Mouse (Mus musculus) adrenal gland, postnatal 25 days (tissue): ENCODE results near the gene Lrrc23. TPM values are rescaled to one million over a fixed set of nuclear protein-coding genes. Genes with fewer than 3 reads are reported as not detected.
"Not testable (repeated sequence)": the region's sequence is repeated elsewhere in the genome, so short reads cannot be mapped to it uniquely, and the experiment has no call there.

Source experiments
- DNase-seq: peaks from one replicate; pipeline ENCODE4 v3.0.0; 2021; ENCODE audit warnings: mixed read lengths
- total RNA-seq: library from RNA; stranded (reverse); gene quantifications from 2 replicates; pipeline ENCODE4 v1.2.3, GENCODE M21; 2021

Gene Lrrc23
- total RNA-seq, 1 experiment from 2014 or later = 0.21 TPM

DNA sequence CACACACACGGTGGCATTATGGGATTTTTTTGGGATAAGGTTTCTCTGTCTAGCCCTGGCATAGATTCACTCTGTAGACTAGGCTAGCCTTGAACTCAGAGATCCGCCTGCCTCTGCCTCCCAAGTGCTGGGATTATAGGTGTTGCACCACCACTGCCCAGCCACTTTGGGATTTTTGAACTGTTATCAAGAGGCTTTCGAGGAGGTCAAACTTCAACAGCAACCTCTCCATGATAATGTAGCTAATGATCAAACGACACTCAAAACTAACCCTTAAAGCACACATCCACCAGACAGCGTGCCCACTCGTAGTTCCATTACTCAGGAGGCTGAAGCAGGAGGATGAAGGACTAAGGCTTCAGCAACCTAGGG, 28.4 kb upstream of the Lrrc23 start:
- DNase-seq = no peak

DNA sequence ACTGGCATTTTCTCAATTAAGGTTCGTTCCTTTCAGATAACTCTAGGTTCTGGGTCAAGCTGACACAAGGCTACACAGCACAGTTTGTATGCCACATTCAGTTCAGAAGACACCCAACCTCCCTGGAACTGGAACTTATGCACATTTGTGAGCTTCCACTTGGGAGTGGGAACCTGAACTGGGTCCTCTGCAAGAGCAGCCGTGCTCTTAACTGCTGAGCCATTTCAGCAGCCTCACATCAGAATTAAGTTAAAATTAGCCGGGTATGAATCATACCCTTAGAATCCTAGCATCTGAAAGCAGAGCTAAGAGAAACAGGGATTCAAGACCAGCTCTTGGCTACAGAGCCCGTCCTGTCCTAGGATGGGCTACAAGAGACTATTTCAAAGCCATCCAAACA, 27.8 kb upstream of the Lrrc23 start:
- no peak for DNase-seq

DNA sequence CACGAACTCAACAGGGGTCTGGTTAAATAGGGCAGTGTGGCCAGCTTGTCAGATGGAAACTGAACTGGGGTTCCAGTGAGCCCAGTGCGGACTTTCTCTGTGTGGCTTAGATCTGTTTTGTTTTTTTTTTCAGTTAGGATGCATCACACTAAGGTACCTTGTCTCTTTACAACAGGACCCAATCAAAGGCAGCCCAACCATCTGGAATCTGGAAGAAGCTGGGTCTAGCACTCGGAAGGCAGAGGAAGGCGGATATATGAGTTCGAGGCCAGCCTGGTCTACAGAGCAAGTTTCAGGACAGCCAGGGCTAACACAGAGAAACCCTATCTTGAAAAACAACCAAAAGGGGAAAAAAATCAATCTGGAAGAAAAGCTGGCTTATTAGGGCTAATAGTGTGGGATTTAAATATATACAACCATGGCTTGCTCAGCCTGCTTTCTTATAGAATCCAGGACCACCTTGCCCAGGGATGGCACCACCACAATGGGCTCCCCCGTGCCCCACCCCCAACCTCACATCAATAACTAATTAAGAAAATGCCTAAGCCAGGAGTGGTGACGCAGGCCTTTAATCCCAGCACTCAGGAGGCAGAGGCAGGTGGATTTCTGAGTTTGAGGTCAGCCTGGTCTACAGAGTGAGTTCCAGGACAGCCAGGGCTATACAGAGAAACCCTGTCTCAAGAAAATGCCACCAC, 27.1 kb upstream of the Lrrc23 start:
- no peak for DNase-seq

DNA sequence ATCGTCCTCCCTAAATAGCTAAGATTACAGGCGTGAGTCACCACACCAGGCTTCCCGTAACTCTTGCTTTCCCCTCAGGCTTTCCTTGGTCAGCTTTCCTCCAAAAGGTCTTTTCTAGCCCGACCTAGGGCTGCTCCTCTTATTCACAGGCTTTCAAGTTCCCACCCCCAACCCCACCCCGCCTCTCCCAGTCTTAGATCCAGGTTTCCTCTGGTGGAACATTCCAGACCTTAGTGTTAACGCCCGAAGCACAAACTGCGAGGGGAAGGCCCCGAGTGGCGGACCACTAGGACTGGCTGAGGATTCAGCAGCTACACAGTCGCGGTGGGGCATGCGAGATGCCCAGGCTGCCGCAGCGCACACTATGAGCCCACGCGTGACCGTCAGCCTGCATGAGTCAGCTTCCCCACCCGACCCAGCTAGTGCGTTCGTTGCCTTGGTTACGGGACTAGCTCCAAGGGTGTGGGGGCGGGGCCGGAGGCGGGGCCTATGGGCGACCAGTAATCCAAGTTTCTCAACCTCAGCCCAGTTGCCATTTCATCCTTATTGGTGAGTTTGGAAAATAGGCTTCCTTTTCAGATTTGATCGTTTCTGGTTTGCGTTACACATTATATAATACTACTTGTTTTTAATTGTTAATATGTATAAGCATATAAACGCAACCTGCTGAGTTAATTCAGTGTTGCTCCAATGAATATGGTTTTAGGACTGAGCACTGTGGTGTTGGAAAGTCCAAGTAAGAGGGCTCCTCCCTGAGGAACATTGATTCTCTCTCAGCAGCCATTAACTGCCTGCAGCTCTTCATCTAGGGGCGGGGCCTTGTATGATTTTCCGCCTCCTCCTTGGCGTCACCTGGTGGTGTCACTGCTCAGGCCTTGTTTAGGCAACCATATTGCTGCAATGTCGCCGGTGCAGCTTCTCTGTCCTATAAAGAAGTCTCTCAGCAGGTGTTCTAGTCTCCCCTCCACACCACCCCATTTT, 26.1 kb upstream of the Lrrc23 start:
- peak; percentile 97 for DNase-seq

DNA sequence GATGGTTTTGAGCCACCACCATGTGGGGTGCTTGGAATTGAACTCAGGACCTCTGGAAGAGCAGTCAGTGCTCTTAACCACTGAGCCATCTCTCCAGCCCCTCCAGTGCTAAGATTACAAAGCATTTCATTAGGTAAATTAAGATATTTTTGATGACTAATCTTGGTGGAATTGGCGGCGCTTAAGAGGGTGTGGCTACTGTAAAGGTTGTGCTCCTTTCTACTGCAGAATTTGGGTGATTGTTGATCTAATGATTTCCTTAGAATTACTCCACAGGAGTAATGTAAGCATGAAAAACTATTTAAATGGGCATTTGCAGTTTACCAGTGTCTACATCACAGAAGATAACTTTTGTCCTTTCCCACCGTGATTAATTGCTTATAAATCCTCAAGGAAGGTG, 24.8 kb upstream of the Lrrc23 start:
- DNase-seq = no peak

DNA sequence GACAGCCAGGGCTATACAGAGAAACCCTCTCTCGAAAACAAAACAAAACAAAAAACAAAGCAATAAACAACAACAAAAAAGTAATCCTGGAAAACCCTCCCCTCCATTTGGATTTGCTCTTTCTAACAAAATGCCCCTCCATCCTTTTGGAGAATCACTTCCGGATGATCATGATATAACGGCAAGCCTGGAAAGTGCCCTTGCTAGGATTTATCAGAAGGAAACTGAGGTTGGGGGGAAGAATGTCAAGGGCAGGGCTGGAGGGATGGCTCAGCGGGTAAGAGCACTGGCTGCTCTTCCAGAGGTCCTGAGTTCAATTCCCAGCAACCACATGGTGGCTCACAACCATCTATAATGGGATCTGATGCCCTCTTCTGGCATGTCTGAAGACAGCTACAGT, 24.2 kb upstream of the Lrrc23 start:
- DNase-seq = not testable (repeated sequence)

DNA sequence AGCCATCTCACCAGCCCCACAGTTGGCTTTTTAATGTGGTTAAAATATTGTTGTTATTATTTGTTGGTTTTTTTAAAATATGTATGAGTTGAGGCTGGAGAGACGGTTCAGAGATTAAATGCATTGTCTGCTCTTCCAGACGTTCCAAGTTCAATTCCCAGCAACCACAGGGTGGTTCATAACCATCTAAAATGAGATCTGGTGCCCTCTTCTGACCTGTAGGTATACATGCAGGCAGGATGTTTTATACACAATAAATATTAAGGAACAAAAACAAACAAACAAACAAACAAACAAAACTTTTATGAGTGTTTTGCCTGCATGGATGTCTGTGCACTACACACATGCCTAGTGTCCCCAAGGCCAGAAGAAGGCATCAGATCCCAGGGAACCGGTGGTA, 23.5 kb upstream of the Lrrc23 start:
- no peak for DNase-seq

DNA sequence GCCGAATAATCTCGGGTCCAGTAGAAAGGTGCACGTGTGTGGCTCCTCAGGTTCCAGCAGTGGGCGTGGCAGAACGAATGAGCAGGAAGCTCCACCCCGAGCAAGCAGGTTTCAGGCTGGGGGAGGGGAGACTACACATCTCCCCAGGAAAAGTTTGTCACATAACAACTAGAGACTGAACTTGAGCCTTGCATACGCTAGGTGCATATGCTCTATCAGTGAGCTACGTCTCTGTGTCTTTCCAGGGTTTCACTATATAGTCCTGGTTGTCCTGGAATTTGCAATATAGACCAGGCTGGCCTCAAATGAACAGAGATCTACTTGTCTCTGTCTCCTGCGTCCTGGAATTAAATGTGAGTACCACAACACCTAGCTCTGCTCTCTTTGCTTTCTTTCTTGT, 22.9 kb upstream of the Lrrc23 start:
- DNase-seq = not testable (repeated sequence)

DNA sequence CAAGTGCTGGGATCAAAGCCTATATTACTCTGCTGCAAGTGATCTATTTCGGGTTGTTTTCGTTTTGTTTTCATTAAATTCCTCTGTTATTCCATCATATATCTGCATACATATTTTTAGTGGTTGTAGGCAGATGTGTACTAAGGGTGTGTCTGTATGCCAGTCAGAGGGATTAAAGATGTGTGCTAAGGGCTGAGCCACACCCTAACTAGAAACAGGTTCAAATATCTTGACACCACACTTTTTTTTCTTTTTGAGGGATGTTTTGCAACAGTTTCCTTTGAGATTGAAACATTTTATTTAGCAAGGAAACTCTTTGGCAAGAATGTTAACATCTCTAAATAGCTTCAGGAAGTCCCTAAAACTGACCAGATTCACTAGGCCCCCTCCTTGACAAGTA, 16.7 kb upstream of the Lrrc23 start:
- no peak for DNase-seq

DNA sequence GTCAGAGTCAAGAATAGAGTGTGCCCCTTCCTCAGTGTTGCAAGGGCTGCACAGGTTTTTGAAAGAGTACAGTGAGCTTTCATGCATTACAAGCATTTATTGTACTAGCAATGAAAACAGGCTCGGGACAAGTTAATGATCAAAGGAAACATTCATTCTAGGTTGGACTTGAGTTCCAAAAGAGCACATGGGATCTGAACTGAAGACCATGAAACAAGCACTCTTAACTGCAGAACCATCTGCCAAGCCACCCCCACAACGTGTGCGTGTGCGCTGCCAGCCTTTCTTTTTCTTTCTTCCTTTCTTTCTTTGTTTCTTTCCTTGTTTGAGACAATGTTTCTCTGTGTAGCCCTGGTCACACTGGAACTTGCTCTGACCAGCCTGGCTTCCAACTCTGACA, 16.3 kb upstream of the Lrrc23 start:
- DNase-seq = no peak

DNA sequence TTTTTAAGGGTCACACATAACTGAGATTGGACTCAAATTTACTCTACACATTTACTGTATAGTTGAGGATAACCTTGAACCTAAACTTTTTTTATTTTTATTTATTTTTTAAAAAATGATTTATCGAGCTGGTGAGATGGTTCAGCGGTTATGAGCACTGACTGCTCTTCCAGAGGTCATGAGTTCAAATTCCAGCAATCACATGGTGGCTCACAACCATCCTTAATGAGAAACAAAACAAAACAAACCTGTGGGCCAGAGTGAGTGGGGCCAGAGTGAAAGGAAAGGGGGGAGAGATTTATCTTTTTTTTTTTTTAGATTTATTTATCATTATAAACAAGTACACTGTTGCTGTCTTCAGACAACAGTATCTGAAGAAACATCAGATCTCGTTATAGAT, 12.4 kb upstream of the Lrrc23 start:
- no peak for DNase-seq

DNA sequence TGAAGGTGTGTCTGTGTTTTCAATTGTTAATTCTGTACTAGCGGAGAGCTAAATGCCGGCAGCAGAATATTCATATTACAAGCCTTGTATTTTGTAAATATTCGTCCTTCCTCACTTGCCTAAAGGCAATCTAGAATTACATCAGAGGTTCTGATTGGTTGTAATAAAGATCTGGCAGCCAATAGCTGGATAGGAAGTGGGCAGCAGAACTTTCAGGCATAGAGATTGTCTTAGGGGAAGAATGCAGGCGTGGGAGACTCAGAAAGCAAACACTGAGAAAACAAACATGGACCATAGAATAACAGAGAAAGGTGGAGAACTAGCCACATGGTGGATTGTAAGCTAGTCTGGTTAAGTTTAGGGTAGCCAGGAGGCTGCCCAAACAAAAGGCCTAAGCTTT, 10.6 kb upstream of the Lrrc23 start:
- DNase-seq = no peak

DNA sequence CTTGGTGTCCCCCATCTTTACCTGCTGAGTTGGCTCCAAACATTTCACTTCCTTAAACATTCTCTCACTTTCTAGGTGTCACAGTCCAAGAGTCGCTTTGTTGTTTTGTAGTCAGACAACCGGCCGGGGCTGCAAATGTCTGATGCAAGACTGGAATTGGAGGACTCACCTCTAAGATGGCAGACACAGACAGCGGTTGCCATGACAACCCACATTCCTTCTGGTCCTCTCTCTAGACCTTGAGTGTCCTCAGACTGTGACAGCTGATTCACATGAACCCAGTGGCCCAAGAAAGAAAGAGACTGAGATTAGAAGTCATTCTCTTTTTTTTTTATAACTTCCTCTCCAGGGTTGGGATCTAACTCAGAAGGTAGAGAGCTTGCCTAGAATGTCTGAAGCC, 10.0 kb upstream of the Lrrc23 start:
- no peak for DNase-seq

DNA sequence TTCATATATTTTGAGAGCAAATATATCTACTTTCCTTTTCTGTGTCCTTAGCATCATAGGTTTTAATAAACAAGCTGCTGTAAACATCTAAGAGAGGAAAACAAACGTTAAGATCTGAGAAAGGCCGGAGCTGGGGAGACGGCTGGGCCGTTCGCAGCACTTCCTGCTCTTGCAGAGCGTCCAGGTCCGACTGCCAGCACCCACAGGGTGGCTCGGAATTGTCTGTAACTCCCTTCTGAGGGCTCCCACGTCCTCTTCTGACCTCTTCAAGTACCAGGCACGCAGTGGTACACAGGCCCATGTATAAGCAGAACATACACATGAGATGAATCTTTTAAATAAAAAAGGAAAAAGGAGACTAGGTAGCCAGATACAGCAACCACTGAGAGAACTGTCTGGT, 8.2 kb upstream of the Lrrc23 start:
- DNase-seq = no peak

DNA sequence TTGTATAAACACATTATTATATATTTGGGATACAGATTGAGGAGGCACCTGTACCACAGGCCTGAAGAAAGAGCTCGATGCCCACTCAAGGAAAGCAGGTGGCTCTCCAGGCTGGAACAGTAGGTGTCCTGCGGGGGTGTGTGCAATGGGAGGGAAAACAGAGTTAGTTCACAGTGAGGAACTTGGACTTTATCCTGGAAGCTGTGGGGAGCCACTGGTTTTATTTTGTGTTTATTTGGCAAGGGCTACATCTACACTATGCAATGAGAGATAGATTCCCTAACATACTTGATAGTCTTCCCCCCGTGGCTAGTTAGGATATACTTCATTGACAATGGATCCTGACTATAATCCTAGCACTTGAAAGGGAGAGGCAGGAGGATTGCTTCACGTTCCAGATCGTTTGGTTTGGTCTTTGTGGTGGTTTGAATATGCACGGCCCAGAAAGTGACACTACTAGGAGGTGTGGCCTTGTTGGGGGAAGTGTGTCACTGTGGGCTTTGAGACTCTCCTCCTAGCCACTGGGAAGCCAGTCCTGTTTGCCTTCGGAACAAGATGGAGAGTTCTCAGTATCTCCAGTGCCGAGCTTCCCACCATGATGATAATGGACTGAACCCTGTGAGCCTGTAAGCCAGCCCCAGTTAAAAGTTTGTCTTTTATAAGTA, 7.4 kb upstream of the Lrrc23 start:
- no peak for DNase-seq

DNA sequence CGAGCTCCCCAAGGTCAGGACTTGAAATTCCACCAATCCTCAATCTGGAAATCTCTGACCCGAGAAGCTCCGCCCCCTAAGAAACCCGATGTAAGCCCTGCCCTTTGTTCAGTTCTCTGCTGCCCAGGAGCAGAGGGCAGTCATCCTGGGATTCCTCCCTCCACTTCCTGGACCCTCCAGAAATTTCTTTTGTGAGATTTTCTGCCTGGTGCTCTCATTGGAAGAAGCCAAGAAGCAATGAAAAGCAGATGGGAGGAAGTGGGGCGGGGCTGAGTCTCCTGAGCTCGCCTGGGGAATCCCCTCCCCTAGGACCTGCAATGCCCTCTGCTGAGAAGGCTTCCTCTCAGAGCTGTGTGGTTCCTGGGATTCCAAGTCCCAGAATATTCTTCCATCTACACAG, 2.9 kb upstream of the Lrrc23 start:
- no peak for DNase-seq

DNA sequence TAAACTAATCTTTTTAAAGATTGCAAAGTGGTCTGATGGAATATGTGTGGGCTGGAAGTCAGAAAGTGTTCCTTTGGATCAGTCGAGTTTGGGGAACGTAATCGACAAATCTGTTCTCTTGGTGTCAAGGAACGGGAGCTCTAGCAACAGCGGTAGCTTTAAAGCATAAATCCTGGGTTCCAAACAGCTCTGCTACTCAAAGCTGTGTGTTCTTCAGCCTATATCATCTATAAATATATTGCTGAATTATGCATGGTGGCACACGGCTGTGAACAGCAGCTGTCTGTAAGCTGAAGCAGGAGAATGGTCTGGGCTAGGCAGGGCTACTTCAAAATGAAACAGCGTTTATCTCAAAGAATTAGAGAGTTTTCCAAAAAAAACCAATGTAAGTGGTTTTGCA, 1.4 kb upstream of the Lrrc23 start:
- no peak for DNase-seq

DNA sequence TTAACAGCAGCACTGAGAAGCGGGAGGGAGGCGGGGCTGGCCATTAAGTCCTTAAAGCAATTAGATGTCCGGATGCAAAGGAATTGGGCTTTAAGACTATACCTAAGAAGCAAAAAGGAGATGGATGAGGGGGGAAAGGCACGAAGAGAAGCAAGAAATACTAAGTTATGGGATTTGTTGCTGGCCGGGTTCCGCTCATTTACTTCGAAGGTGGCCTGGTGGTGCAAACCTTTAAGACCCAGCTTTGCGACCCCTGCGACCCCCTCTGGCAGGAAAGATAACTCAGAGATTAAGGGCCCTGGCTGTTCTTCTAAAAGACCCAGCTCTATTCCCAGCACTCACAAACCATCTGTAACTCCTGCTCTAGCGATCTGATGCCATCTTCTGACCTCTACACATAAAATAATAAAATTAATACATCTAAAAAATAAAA, 473 bp upstream of the Lrrc23 start:
- DNase-seq = no peak

DNA sequence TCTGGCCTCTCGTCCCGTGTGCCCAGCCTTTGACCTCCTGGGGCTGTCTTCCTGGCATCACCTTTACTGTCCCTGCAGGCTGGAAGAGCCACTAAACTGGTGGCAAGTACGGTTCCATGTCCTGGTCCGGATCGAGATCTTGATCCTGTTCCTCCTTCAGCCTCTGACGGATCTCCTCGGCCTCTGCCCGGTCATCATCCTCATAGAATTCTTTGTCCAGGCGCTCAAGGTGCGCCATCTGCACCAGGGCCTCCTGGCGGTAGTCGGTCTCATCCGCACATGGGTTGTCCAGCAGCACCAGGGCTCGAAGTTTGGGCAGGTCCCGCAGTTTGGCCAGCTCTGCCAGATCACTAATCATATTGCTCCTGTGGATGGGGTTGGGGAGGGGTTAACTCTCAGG, 9.0 kb downstream of the Lrrc23 start:
- no peak for DNase-seq

DNA sequence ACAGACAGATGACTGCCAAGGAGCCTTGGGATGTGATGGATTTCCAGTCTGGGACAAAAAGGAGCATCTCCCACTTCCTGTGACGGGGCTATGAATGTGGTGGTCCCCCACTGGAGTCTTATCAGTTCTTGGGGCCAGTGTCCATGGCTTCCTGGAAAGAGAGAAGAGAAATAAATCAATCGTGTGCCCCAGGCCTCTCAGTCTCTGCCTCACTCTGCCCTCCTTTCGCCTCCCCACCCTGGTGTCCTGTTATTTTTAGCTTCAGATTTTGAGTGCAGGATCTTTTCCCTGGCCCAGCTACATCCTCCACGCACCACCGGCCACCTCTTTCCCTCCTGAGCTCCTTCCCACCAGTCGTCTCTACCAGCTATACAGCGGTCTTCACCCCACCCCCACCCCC, 9.5 kb downstream of the Lrrc23 start:
- DNase-seq = no peak

DNA sequence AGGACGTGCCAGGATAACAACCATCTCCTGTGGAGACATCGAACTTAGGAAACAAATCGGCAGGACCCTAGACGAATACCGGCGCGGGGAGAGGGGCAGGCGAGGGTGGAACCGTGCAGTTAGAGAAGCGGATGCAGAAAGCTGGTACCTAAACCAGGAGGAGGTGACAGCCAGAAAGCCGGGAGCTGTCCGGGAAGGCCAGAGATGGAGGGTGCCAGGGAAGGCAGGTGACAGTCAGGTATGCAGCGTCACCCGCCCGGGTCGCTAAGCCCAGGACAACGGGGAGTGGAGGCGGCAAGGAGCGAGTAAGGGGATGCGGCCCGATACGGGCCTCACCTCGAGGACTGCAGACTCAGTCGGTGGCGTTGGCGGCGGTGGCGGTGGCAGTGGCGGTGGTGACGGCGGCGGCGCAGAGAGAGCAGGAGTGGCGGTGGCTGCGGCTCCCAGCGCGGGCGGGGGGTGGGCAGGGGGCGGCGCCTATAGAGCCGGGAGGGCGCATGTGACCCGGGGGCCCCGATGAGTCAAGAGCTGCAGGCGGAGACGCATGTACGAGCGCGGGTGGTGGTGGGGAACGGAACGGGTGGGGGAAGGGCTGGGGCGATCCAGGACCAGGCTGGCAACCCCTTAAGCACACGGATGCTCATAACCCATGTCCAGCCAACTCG, 10.3 kb downstream of the Lrrc23 start, which contains the start of gene Eno2:
TSS of gene Eno2 (minus strand) at position 573 of the 665 bp plus-strand sequence.
- peak; percentile 74 for DNase-seq

DNA sequence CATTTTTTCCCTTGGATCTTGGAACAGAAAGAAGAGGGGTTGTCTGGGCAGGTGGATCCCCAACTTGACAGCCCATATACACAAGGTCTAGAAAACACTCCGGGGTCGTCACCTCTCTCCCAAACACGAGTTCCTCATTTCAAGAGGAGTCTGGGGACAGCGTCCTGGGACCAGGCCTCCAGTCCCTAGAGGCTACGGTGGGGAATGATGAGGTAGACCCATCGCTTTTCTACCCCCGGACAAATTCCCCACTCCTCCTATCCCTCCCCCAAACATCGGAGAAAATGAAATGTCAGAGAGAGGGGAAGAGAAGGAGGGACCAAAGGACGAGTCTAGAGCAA, 10.9 kb downstream of the Lrrc23 start:
- no peak for DNase-seq
